Mouse (Mus musculus) kidney, embryonic 15.5 days (tissue): Measurements from ENCODE around the gene Hist1h1t. TPM values are rescaled to one million over a fixed set of nuclear protein-coding genes. Genes with fewer than 3 reads are reported as not detected.

ENCODE experiments used
- ATAC-seq: fragments of 200-750 bp; cut with Nextera tagmentation; replicated peaks from 2 replicates; pipeline ENCODE4 v1.8.0; 2017; ENCODE audit warnings: moderate TSS enrichment; ENCODE audit not compliant: low FRiP score
- H3K27ac ChIP-seq: fragments of 300-500 bp; sonication (generic); 2 replicates; pipeline ENCODE4 v1.5.1; 2015; ENCODE audit warnings: mild to moderate bottlenecking, inconsistent platforms
- H3K27me3 ChIP-seq: fragments of 300-500 bp; sonication (generic); 2 replicates; pipeline ENCODE4 v1.6.1; 2015; ENCODE audit warnings: inconsistent platforms
- H3K36me3 ChIP-seq: fragments of 300-500 bp; sonication (generic); 2 replicates; pipeline ENCODE4 v1.6.1; 2015; ENCODE audit warnings: inconsistent platforms
- H3K4me1 ChIP-seq: fragments of 300-500 bp; sonication (generic); 2 replicates; pipeline ENCODE4 v1.6.1; 2015; ENCODE audit warnings: inconsistent platforms
- H3K4me2 ChIP-seq: fragments of 300-500 bp; sonication (generic); 2 replicates; pipeline ENCODE4 v1.6.1; 2015; ENCODE audit warnings: moderate library complexity, mild to moderate bottlenecking, inconsistent platforms
- H3K4me3 ChIP-seq: fragments of 300-500 bp; sonication (generic); replicated peaks from 2 replicates; pipeline ENCODE4 v1.5.1; 2015; ENCODE audit warnings: mild to moderate bottlenecking, inconsistent platforms
- H3K9ac ChIP-seq: fragments of 300-500 bp; sonication (generic); 2 replicates; pipeline ENCODE4 v1.6.1; 2015; ENCODE audit warnings: mild to moderate bottlenecking, inconsistent platforms
- H3K9me3 ChIP-seq: fragments of 300-500 bp; sonication (generic); replicated peaks from 2 replicates; pipeline ENCODE4 v1.6.1; 2016; ENCODE audit warnings: inconsistent platforms
- WGBS: fragments of 180-500 bp; shearing (Covaris S2); methylation state at CpG from one replicate; pipeline ENCODE4 v1.1.7; 2015; ENCODE audit warnings: mixed read lengths; 5-methylcytosine and 5-hydroxymethylcytosine counted together
- polyA plus RNA-seq: library from polyadenylated mRNA; unstranded; fragments of >200 nt; fragmentation: Nextera tagmentation; extraction: Ambion mirVana; gene quantifications from 2 replicates; pipeline ENCODE4 v1.2.1, GENCODE M21; 2015

Gene Hist1h1t
- polyA plus RNA-seq, 1 experiment from 2014 or later: not detected

DNA sequence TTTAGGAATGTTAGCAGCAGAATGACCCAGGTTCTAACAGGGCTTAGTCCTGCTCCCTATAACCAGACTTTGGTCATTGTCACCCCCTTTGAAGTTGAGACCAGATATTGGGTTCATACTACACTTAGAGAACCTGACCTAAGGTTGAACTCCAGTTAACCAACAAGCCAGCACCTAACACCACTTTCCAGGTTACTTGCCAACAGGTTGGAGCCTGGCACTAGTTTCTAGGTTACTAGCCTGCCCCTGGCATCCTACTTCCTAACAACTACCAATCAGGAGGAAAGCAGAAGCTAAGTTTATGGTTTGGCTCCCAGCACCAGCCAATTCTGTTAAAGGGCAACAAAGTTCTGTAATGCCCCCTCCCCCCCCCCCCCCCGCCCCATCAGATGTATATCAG, 29.6 kb downstream of the Hist1h1t start:
- Histone ChIP-seq H3K4me1 (no peaks in the 10 kb centered on the region), H3K4me3 (no peak overlapping the region), H3K9me3 (no peaks in the 10 kb centered on the region), H3K4me2 (no peak overlapping the region), H3K27me3 (no peaks in the 10 kb centered on the region), H3K36me3 (no peaks in the 10 kb centered on the region), H3K27ac (no peak overlapping the region), H3K9ac (no peak overlapping the region)
- no CpG with 5 or more reads among the region's 1 CpGs for WGBS
- ATAC-seq: no peak

DNA sequence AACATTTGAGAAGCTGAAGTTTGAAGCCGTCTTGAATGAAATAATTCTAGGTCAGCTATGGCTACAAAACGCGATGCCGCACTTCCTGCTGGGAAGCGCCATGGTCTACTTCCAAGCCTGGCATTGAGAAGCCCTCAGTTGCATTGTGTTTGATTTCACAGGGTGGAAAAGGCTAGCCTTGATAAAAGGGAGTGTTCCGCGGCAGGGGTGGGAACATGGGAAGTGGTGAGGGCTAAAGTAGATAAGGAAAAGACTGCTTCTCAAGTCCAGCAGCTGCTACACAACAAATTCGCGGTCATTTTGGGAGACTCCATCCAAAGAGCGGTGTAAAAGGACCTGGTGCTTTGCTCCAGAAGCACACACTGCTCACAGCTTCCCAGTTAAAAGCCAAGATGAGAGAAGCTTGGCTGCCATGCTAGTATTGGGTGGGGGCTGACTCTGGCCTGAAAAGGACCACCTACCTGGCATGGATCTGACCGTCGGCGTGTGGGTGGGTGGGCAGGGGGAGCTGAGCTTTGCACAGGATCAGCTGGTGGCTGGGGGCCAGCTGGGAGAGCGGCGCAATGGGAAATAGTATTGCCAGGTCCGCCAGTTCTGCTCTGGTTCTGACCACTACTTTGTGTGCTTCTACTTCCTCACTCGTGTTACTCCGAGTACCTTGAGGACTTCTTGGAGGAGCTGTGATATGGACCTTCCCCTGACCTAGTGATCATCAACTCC, 33.0 kb downstream of the Hist1h1t start:
- 91% methylated on average over 18 of the region's 18 CpGs for WGBS
- ATAC-seq: no peak
- H3K27ac ChIP-seq: no peak overlapping the region

DNA sequence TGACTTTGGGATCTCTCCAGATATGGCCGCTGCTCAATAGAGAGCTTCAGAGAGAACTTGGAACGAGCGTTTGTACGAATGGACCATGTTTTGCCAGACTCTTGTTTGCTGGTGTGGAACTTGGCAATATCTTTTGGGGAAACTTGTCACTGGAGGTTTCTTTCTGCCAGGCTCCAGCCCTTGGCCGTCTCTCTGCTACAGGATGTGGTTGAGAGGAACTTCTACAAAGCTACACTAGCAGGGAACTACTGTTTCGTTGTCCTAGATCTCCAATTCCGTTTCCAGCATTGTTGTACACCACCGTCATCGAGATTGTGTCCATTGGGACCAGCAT, 33.5 kb downstream of the Hist1h1t start:
- Histone ChIP-seq H3K4me1 (peaks cover 4% of the 10 kb centered on the region; the same call in 1 of the 2 replicates), H3K36me3 (no peaks in the 10 kb centered on the region), H3K9me3 (no peaks in the 10 kb centered on the region), H3K27me3 (no peaks in the 10 kb centered on the region), H3K27ac (no peak overlapping the region), H3K4me3 (no peak overlapping the region), H3K4me2 (no peak overlapping the region), H3K9ac (no peak overlapping the region)
- 91% methylated on average over 9 of the region's 9 CpGs for WGBS
- no peak for ATAC-seq

More for the DNA sequence above, 33.0 kb downstream of the Hist1h1t start:
- Histone ChIP-seq H3K4me1 (peaks cover 4% of the 10 kb centered on the region; the same call in 1 of the 2 replicates), H3K4me3 (no peak overlapping the region), H3K36me3 (no peaks in the 10 kb centered on the region), H3K9me3 (no peaks in the 10 kb centered on the region), H3K4me2 (no peak overlapping the region), H3K9ac (no peak overlapping the region), H3K27me3 (no peaks in the 10 kb centered on the region)

DNA sequence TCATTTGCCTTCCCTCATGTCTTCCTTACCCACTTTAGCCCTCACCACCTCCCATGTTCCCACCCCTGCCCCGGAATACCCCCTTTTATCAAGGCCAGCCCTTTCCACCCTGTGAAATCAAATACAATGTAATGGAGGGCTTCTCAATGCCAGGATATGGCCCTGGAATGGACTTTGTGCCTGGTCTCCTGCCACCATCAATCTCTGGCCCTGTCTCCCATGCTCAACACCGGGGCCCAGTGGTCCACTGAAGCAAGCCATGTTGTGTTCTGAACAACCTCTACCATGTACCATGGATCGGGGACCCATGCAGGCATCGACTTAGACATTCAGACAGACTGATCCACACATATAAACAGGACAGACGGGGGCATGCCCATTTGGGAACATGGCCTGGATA, 34.1 kb downstream of the Hist1h1t start:
- Histone ChIP-seq H3K36me3 (no peaks in the 10 kb centered on the region), H3K27ac (no peak overlapping the region), H3K4me3 (no peak overlapping the region), H3K9me3 (no peaks in the 10 kb centered on the region), H3K9ac (no peak overlapping the region), H3K4me1 (peaks cover 4% of the 10 kb centered on the region; the same call in 1 of the 2 replicates), H3K4me2 (no peak overlapping the region), H3K27me3 (no peaks in the 10 kb centered on the region)
- 97% methylated on average over 5 of the region's 5 CpGs for WGBS
- no peak for ATAC-seq

DNA sequence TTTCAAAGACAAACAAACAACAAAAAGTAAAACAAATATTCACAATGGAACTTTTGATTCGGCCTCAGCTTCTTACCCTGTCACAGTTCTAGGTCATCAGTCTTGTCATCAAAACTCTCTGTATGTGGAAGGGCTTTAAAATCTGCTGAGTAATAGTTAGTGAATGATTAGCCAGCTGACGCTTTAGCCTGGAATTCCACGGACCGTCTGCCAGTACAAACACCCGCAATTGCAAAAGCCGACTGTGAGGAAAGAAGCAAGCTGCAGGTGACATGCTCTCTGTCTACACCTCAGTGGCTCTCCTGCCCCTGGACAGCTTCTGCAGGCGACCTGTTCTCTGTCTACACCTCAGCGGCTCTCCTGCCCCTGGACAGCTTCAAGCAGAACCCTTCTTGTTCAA, 34.9 kb downstream of the Hist1h1t start:
- Histone ChIP-seq H3K9ac (no peak overlapping the region), H3K27me3 (no peaks in the 10 kb centered on the region), H3K9me3 (no peaks in the 10 kb centered on the region), H3K27ac (no peak overlapping the region), H3K4me1 (peaks cover 4% of the 10 kb centered on the region; the same call in 1 of the 2 replicates), H3K36me3 (no peaks in the 10 kb centered on the region), H3K4me2 (no peak overlapping the region), H3K4me3 (no peak overlapping the region)
- ATAC-seq: 0 out of 2 replicates have a peak, but pooled peaks have one; percentile 56
- 24% methylated on average over 8 of the region's 8 CpGs for WGBS

DNA sequence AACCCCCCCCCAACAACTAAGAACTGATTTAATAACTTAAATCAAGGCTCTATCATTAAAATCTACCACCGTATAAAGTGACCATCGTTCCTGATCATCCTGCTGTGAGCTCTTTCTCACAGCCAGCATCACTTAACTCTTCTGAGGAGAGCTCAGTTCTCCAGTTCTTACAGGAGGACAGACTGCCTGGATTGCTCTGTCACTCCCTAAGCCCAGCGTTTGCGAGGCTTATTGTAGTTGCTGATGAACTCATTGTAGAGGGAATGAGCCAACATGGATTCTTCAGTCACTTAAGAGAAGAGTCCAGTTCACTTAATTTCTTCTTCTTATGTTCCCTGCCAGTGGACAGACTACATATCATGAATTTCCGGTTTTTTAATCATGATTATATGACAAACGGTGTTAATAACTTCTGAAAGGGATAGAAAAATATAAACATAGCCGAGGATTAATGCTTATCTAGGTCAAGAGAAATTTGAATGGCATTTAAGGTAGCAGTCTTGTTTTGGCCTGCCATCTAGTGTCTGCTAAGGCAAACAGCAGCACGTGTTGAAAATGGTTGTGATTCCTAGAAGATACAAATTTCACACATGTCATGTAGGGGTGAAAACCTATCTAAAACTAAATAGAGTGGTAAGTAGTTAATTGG, 36.7 kb downstream of the Hist1h1t start:
- 25% methylated on average over 8 of the region's 8 CpGs for WGBS

DNA sequence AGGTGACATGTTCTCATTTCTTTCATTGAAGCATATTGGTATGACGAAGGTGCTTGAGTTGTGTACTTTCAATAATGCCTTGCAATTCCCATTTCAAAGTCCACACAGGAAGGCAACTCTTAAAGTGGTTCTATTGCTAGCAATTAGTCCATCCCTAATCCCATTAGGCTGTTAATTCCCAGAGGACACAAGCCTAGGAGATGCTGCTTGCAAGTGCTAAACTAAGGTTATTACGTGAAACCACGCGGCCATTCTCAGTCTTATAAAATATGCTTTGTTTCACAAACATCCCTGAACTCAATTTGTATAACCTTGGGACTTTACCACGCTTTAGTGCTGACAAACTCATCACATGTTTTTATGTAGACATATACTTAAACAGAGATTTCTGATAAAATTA, 41.5 kb downstream of the Hist1h1t start:
- Histone ChIP-seq H3K9me3 (no peaks in the 10 kb centered on the region), H3K27me3 (no peaks in the 10 kb centered on the region), H3K4me2 (no peak overlapping the region), H3K4me1 (peaks cover 16% of the 10 kb centered on the region), H3K27ac (no peak overlapping the region), H3K9ac (no peak overlapping the region), H3K36me3 (no peaks in the 10 kb centered on the region), H3K4me3 (no peak overlapping the region)
- WGBS: 80% methylated on average over 5 of the region's 5 CpGs
- ATAC-seq: no peak

More for the DNA sequence above, 36.7 kb downstream of the Hist1h1t start:
- Histone ChIP-seq H3K27me3 (no peaks in the 10 kb centered on the region), H3K9me3 (no peaks in the 10 kb centered on the region), H3K4me2 (no peak overlapping the region), H3K27ac (no peak overlapping the region), H3K9ac (no peak overlapping the region), H3K4me3 (no peak overlapping the region), H3K4me1 (peaks cover 4% of the 10 kb centered on the region; the same call in 1 of the 2 replicates), H3K36me3 (no peaks in the 10 kb centered on the region)
- ATAC-seq: no peak

DNA sequence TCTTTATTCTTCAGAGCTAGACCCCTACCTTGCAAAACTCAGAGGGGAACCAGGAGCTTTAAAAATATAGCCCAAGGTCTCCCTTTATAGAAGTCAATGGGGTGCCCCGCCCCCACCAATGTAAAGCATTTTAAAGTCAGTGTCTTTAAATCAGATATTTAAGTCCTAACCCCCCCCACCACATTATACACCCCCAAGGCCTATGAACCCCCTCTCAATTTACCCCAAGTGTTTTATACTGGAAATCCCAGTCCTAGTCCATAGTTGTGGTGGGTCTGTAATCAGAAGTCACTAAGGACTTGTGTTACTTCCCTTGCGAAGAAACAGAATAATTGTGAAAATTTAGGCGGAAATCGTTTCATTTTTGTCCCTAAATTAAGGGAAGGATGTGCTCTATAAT, 42.4 kb downstream of the Hist1h1t start:
- no peaks in the 10 kb centered on the region for H3K36me3 ChIP-seq
- 20% methylated on average over 4 of the region's 4 CpGs for WGBS
- H3K9me3 ChIP-seq: no peaks in the 10 kb centered on the region
- H3K4me1 ChIP-seq: peaks cover 16% of the 10 kb centered on the region
- H3K4me2 ChIP-seq: peak overlapping the region; percentile 89
- ATAC-seq: no peak
- 0 out of 2 replicates have a peak overlapping the region, but pooled peaks have one; percentile 80 for H3K9ac ChIP-seq
- no peaks in the 10 kb centered on the region for H3K27me3 ChIP-seq
- peak overlapping the region; percentile 100 for H3K27ac ChIP-seq
- H3K4me3 ChIP-seq: peak overlapping the region; percentile 61

DNA sequence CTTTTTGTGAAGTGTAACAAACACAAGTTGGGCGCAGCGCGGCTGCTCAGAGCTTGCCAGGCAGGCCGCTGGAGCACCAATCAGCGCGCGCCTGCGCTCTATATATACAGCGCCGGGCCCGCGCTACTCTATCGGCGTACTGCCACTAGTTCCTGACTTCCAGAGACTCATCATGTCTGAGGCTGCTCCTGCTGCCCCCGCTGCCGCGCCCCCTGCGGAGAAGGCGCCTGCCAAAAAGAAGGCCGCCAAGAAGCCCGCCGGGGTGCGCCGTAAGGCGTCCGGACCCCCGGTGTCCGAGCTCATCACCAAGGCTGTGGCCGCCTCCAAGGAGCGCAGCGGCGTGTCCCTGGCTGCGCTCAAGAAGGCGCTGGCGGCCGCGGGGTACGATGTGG, 43.1 kb downstream of the Hist1h1t start, which contains the start of gene Hist1h1c:
Hist1h1c (plus strand) TSS at position 132 of the 392 bp plus-strand sequence.
- ATAC-seq: peak; percentile 93
- H3K9ac ChIP-seq: peak within 1 kb of the TSS; percentile 80
- peak within 1 kb of the TSS; percentile 100 for H3K27ac ChIP-seq
- no peaks in the 10 kb centered on the region for H3K36me3 ChIP-seq
- no peaks in the 10 kb centered on the region for H3K9me3 ChIP-seq
- H3K4me3 ChIP-seq: peak within 1 kb of the TSS; percentile 61
- under 1% methylated on average over 38 of the region's 38 CpGs for WGBS
- peak within 1 kb of the TSS; percentile 89 for H3K4me2 ChIP-seq
- peaks cover 16% of the 10 kb centered on the region for H3K4me1 ChIP-seq
- no peaks in the 10 kb centered on the region for H3K27me3 ChIP-seq

DNA sequence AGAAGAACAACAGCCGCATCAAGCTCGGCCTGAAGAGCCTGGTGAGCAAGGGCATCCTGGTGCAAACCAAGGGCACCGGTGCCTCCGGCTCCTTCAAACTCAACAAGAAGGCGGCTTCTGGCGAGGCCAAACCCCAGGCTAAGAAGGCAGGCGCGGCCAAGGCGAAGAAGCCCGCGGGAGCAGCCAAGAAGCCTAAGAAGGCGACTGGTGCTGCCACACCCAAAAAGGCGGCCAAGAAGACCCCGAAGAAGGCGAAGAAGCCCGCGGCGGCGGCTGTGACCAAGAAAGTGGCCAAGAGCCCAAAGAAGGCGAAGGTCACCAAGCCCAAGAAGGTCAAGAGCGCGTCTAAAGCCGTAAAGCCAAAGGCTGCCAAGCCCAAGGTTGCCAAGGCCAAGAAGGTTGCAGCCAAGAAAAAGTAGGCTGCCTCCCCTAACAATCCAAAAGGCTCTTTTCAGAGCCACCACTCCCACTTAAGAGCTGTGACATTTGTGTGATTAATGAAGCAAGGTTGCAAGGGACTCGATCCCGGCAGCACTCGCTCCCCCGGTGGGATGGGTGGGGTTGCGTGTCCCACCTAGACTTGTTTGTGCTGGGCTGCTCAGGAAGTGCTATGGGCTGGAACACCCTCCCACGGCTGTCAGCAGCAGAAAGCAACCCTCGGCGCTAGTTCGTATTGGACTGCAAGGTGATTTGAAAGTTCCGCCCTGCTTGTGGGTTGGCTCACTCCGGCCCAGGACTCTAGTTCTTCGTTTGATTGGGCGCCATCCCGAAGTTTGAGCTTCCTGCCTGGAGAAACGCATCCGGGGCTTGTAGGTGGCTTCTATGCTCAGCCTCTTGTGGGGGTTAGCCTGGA, 43.7 kb downstream of the Hist1h1t start:
- Histone ChIP-seq H3K9me3 (no peaks in the 10 kb centered on the region), H3K4me2 (peak overlapping the region; percentile 89), H3K27ac (peak overlapping the region; percentile 100), H3K27me3 (no peaks in the 10 kb centered on the region), H3K4me1 (peaks cover 19% of the 10 kb centered on the region), H3K9ac (peak overlapping the region; percentile 80), H3K4me3 (peak overlapping the region; percentile 61), H3K36me3 (no peaks in the 10 kb centered on the region)
- peak; percentile 95 for ATAC-seq
- 0% methylated on average over 39 of the region's 39 CpGs for WGBS

DNA sequence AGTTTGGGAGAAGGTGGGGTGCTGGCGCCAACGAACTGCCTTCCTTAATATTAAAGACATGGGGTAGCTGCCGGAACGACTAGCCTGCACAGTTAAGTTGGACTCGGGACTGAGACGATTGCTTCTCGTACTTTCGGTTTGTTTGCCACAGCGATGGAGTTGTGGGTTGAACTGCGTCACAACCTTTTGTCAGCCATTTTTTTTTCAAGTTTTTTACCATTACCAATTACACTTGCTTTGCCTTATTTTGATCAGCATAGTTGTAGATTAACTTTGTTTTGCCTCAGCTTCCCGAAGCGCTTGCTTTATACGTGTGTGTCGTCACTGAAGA, 44.3 kb downstream of the Hist1h1t start:
- no peaks in the 10 kb centered on the region for H3K36me3 ChIP-seq
- no peak for ATAC-seq
- H3K9ac ChIP-seq: peak overlapping the region; percentile 80
- H3K27me3 ChIP-seq: no peaks in the 10 kb centered on the region
- WGBS: under 1% methylated on average over 14 of the region's 14 CpGs
- H3K4me1 ChIP-seq: peaks cover 19% of the 10 kb centered on the region
- peak overlapping the region; percentile 61 for H3K4me3 ChIP-seq
- H3K27ac ChIP-seq: peak overlapping the region; percentile 100
- peak overlapping the region; percentile 89 for H3K4me2 ChIP-seq
- no peaks in the 10 kb centered on the region for H3K9me3 ChIP-seq
